Mouse (Mus musculus): ENCODE results near the gene Il33. TPM values are rescaled to one million over a fixed set of nuclear protein-coding genes. Genes with fewer than 3 reads are reported as not detected.

The Il33 gene
- polyA plus RNA-seq, 1 experiment, result not detected

GRCm38 (mm10) chr19:30001550-30001949 is 76.6 kb downstream of the Il33 start:
- Histone ChIP-seq H3K4me3 (replicated peaks) (no peak overlapping the region), H3K9me3 (ENCODE audit: control insufficient read depth, low read length) (no peaks in the 10 kb centered on the region), H3K4me1 (ENCODE audit: control insufficient read depth) (no peaks in the 10 kb centered on the region), H3K36me3 (ENCODE audit: control insufficient read depth) (no peaks in the 10 kb centered on the region), H3K27me3 (ENCODE audit: control insufficient read depth) (no peaks in the 10 kb centered on the region)
- no peak for TF ChIP-seq TAL1 (IDR thresholded peaks at IDR 0.05; ENCODE audit: low read length)
- TF ChIP-seq GATA1 (IDR thresholded peaks at IDR 0.05; ENCODE audit: low read length), result no peak

GRCm38 (mm10) chr19:30003621-30004020 is 78.7 kb downstream of the Il33 start, which contains the start of gene Trpd52l3:
Gene Trpd52l3, plus strand, starts transcription at chr19:30003790.
- no peaks in the 10 kb centered on the region for H3K9me3 ChIP-seq (ENCODE audit: control insufficient read depth, low read length)
- no peaks in the 10 kb centered on the region for H3K4me1 ChIP-seq (ENCODE audit: control insufficient read depth)
- TF ChIP-seq TAL1 (IDR thresholded peaks at IDR 0.05; ENCODE audit: low read length) (no peak), GATA1 (IDR thresholded peaks at IDR 0.05; ENCODE audit: low read length) (no peak)
- H3K36me3 ChIP-seq (ENCODE audit: control insufficient read depth), result no peaks in the 10 kb centered on the region
- no peak within 1 kb of the TSS for H3K4me3 ChIP-seq (replicated peaks)
- no peaks in the 10 kb centered on the region for H3K27me3 ChIP-seq (ENCODE audit: control insufficient read depth)

GRCm38 (mm10) chr19:30006371-30006770 is 81.5 kb downstream of the Il33 start:
- H3K9me3 ChIP-seq (ENCODE audit: control insufficient read depth, low read length), result no peaks in the 10 kb centered on the region
- TF ChIP-seq GATA1 (IDR thresholded peaks at IDR 0.05; ENCODE audit: low read length) (no peak), TAL1 (IDR thresholded peaks at IDR 0.05; ENCODE audit: low read length) (no peak)
- H3K4me3 ChIP-seq (replicated peaks), result no peak overlapping the region
- H3K4me1 ChIP-seq (ENCODE audit: control insufficient read depth), result no peaks in the 10 kb centered on the region
- peaks cover 8% of the 10 kb centered on the region for H3K27me3 ChIP-seq (ENCODE audit: control insufficient read depth)
- H3K36me3 ChIP-seq (ENCODE audit: control insufficient read depth), result no peaks in the 10 kb centered on the region

Other genes with a start within 250 kb of the Il33 start
- gene Mlana, start 227.3 kb upstream of the Il33 start, polyA plus RNA-seq (2012), result not detected in 2 replicates
- gene 9930021J03Rik, start 119.1 kb upstream of the Il33 start, polyA plus RNA-seq (2012), result 0.06 and 0.08 TPM in 2 replicates
- gene Ranbp6, start 112.1 kb upstream of the Il33 start, polyA plus RNA-seq (2012), result 0.03 and 0.04 TPM in 2 replicates
- gene Trpd52l3, start 78.7 kb downstream of the Il33 start, polyA plus RNA-seq (2012), result not detected in 2 replicates
- gene Uhrf2, start 105.4 kb downstream of the Il33 start, polyA plus RNA-seq (2012), result 0.94 and 1.1 TPM in 2 replicates